Mouse (Mus musculus): ENCODE measurements at regions not wholly inside any gene's neighbourhood (a gene's known extent, or its start where the extent isn't known, plus 50 kb on each side); places are given as distances from the start of the nearest gene placed in this dataset.

GRCm38 (mm10) chr7:73243591-73244355, 131.5 kb upstream of the Rgma start:
- no peak for TF ChIP-seq CTCF (IDR thresholded peaks at IDR 0.05; ENCODE audit: insufficient read depth, low read depth, low read length)
- no peak for TF ChIP-seq POLR2A (IDR thresholded peaks at IDR 0.05; ENCODE audit: insufficient read depth, low read depth, low read length)
